Mouse (Mus musculus) hindbrain, embryonic 13.5 days (tissue): ENCODE measurements at regions not wholly inside any gene's neighbourhood (a gene's known extent, or its start where the extent isn't known, plus 50 kb on each side); places are given as distances from the start of the nearest gene placed in this dataset.

Source experiments
- ATAC-seq: fragments of 200-750 bp; cut with Nextera tagmentation; 2 replicates; pipeline ENCODE4 v1.8.0; 2017; ENCODE audit warnings: moderate TSS enrichment; ENCODE audit not compliant: low FRiP score
- H3K27ac ChIP-seq: fragments of 300-500 bp; sonication (generic); 2 replicates; pipeline ENCODE4 v1.5.1; 2015; ENCODE audit warnings: inconsistent platforms, mild to moderate bottlenecking, moderate library complexity
- H3K27me3 ChIP-seq: fragments of 300-500 bp; sonication (generic); 2 replicates; pipeline ENCODE4 v1.6.1; 2015; ENCODE audit warnings: mild to moderate bottlenecking, inconsistent platforms
- H3K36me3 ChIP-seq: fragments of 300-500 bp; sonication (generic); 2 replicates; pipeline ENCODE4 v1.6.1; 2015; ENCODE audit warnings: mild to moderate bottlenecking, inconsistent platforms
- H3K4me1 ChIP-seq: fragments of 300-500 bp; sonication (generic); replicated peaks from 2 replicates; pipeline ENCODE4 v1.6.1; 2015; ENCODE audit warnings: inconsistent platforms
- H3K4me2 ChIP-seq: fragments of 300-500 bp; sonication (generic); 2 replicates; pipeline ENCODE4 v1.6.1; 2015; ENCODE audit warnings: inconsistent platforms, mild to moderate bottlenecking, moderate library complexity
- H3K4me3 ChIP-seq: fragments of 300-500 bp; sonication (generic); 2 replicates; pipeline ENCODE4 v1.5.1; 2015; ENCODE audit warnings: mild to moderate bottlenecking, inconsistent platforms
- H3K9ac ChIP-seq: fragments of 300-500 bp; sonication (generic); 2 replicates; pipeline ENCODE4 v1.6.1; 2015; ENCODE audit warnings: mild to moderate bottlenecking, inconsistent platforms
- H3K9me3 ChIP-seq: fragments of 300-500 bp; sonication (generic); 2 replicates; pipeline ENCODE4 v1.6.1; 2016; ENCODE audit warnings: inconsistent platforms
- WGBS: fragments of 180-500 bp; shearing (Covaris S2); methylation state at CpG from one replicate; pipeline ENCODE4 v1.1.7; 2015; 5-methylcytosine and 5-hydroxymethylcytosine counted together

- no peak overlapping the region for H3K9ac ChIP-seq
- H3K4me1 ChIP-seq = peaks cover 15% of the 10 kb centered on the region
- WGBS = 28% methylated on average over 19 of the region's 19 CpGs
- no peaks in the 10 kb centered on the region for H3K27me3 ChIP-seq
- H3K9me3 ChIP-seq = no peaks in the 10 kb centered on the region
- no peak overlapping the region for H3K4me3 ChIP-seq
- no peaks in the 10 kb centered on the region for H3K36me3 ChIP-seq
- no peak overlapping the region for H3K27ac ChIP-seq
- H3K4me2 ChIP-seq = no peak overlapping the region
- ATAC-seq = no peak
Measured at GRCm38 (mm10) chr4:119044005-119044677, 64.4 kb upstream of the Slc2a1 start.

GRCm38 (mm10) chr4:119044836-119045235, 63.7 kb upstream of the Slc2a1 start:
- Histone ChIP-seq H3K27me3 (no peaks in the 10 kb centered on the region), H3K36me3 (no peaks in the 10 kb centered on the region), H3K4me3 (no peak overlapping the region), H3K4me1 (peaks cover 15% of the 10 kb centered on the region), H3K9ac (no peak overlapping the region), H3K27ac (peak overlapping the region; percentile 44; the same call in 1 of the 2 replicates), H3K4me2 (no peak overlapping the region), H3K9me3 (no peaks in the 10 kb centered on the region)
- 77% methylated on average over 13 of the region's 13 CpGs for WGBS
- ATAC-seq = no peak

GRCm38 (mm10) chr4:119050867-119051353, 57.6 kb upstream of the Slc2a1 start:
- Histone ChIP-seq H3K36me3 (no peaks in the 10 kb centered on the region), H3K27ac (no peak overlapping the region), H3K27me3 (no peaks in the 10 kb centered on the region), H3K4me3 (no peak overlapping the region), H3K9me3 (no peaks in the 10 kb centered on the region), H3K4me2 (no peak overlapping the region), H3K9ac (no peak overlapping the region), H3K4me1 (no peaks in the 10 kb centered on the region)
- 61% methylated on average over 2 of the region's 2 CpGs for WGBS
- no peak for ATAC-seq

- no peak overlapping the region for H3K4me2 ChIP-seq
- no peak for ATAC-seq
- H3K27ac ChIP-seq = no peak overlapping the region
- no peak overlapping the region for H3K4me3 ChIP-seq
- no peaks in the 10 kb centered on the region for H3K9me3 ChIP-seq
- H3K36me3 ChIP-seq = no peaks in the 10 kb centered on the region
- H3K4me1 ChIP-seq = no peaks in the 10 kb centered on the region
- 67% methylated on average over 3 of the region's 3 CpGs for WGBS
- no peaks in the 10 kb centered on the region for H3K27me3 ChIP-seq
- H3K9ac ChIP-seq = no peak overlapping the region
Measured at GRCm38 (mm10) chr4:119052537-119052936, 56.0 kb upstream of the Slc2a1 start.

DNA sequence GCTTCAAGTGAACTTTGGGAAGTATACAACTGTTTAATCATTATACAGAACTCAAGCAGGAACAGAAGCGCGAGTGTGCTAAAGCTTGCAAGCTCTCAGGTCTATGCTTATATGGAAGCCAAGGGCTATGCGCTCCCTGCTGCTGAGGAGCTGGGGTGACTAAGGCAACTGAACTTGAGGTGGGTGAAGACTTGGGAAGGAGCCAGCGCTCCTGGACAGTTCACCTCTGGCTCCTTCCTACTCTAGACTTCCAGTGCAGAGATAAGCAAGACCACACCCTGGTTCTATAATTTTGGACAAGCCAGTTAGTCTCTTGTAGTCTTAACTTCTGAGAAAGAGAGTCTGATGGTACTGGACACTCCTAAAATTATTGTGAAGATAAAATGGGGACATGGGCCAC, 55.3 kb upstream of the Slc2a1 start:
- Histone ChIP-seq H3K4me3 (no peak overlapping the region), H3K9ac (no peak overlapping the region), H3K36me3 (no peaks in the 10 kb centered on the region), H3K9me3 (no peaks in the 10 kb centered on the region), H3K27me3 (no peaks in the 10 kb centered on the region), H3K4me1 (no peaks in the 10 kb centered on the region), H3K4me2 (no peak overlapping the region), H3K27ac (no peak overlapping the region)
- ATAC-seq = no peak
- WGBS = 88% methylated on average over 4 of the region's 4 CpGs

DNA sequence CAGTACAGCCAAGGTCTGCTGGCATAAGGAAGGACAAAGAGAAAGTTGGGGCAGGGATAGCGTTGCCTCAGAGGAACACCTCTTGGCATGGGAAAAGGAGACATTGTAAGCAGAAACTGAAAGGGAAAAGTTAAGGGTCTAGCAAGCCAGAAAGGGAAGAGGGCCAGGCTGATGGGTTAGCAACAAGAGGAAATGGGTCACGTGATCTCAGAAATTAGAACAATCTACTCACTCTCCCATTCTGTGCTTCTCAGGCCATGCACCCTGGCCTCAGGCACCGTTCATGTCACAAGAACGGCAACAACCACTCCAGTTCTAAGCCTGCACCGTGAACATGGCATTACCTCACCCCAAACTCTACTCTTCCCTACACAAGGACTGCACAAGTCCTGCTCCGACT, 54.8 kb upstream of the Slc2a1 start:
- Histone ChIP-seq H3K36me3 (no peaks in the 10 kb centered on the region), H3K27me3 (no peaks in the 10 kb centered on the region), H3K9ac (no peak overlapping the region), H3K4me1 (no peaks in the 10 kb centered on the region), H3K9me3 (no peaks in the 10 kb centered on the region), H3K4me3 (no peak overlapping the region), H3K4me2 (no peak overlapping the region), H3K27ac (no peak overlapping the region)
- WGBS = 94% methylated on average over 6 of the region's 6 CpGs
- no peak for ATAC-seq

- WGBS = 71% methylated on average over 5 of the region's 5 CpGs
- H3K9me3 ChIP-seq = no peaks in the 10 kb centered on the region
- no peaks in the 10 kb centered on the region for H3K36me3 ChIP-seq
- H3K27me3 ChIP-seq = no peaks in the 10 kb centered on the region
- H3K4me3 ChIP-seq = no peak overlapping the region
- no peak overlapping the region for H3K27ac ChIP-seq
- no peaks in the 10 kb centered on the region for H3K4me1 ChIP-seq
- no peak overlapping the region for H3K4me2 ChIP-seq
- no peak overlapping the region for H3K9ac ChIP-seq
- no peak for ATAC-seq
Measured at GRCm38 (mm10) chr4:119054129-119054528, 54.4 kb upstream of the Slc2a1 start.

DNA sequence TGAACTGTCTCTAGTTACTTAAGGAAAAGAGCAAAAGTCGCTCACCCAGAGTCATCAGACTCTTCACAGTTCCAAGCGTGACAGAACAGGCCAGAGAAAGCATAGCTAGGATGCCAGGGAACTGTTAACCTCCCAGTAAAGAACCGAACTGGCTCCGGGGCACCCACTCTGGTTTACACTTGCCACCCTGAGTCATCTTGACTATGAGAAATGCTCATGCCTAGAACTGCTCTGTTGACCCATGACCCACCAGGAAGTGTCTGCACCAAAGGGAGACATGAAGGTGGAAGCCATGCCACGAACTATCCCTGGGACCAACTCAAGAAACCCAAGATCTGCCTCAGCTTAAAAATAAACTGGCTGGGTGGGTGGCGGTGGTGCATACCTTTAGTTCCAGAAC, 51.3 kb upstream of the Slc2a1 start:
- Histone ChIP-seq H3K36me3 (no peaks in the 10 kb centered on the region), H3K9ac (no peak overlapping the region), H3K4me2 (no peak overlapping the region), H3K4me1 (no peaks in the 10 kb centered on the region), H3K9me3 (no peaks in the 10 kb centered on the region), H3K27ac (no peak overlapping the region), H3K4me3 (no peak overlapping the region), H3K27me3 (no peaks in the 10 kb centered on the region)
- no peak for ATAC-seq
- 86% methylated on average over 6 of the region's 6 CpGs for WGBS

- WGBS = 67% methylated on average over 1 of the region's 1 CpGs
- H3K36me3 ChIP-seq = no peaks in the 10 kb centered on the region
- no peak overlapping the region for H3K4me3 ChIP-seq
- no peak for ATAC-seq
- H3K9ac ChIP-seq = no peak overlapping the region
- H3K4me1 ChIP-seq = no peaks in the 10 kb centered on the region
- no peaks in the 10 kb centered on the region for H3K9me3 ChIP-seq
- H3K27ac ChIP-seq = no peak overlapping the region
- H3K27me3 ChIP-seq = no peaks in the 10 kb centered on the region
- no peak overlapping the region for H3K4me2 ChIP-seq
Measured at GRCm38 (mm10) chr4:119057826-119058225, 50.7 kb upstream of the Slc2a1 start.
